Mouse (Mus musculus): ENCODE data around the gene Spin2c. TPM values are rescaled to one million over a fixed set of nuclear protein-coding genes. Genes with fewer than 3 reads are reported as not detected.

Spin2c gene
- polyA plus RNA-seq (2017; shearing (Covaris generic)) = 10 to 100 TPM; 14.5 to 21.9 TPM

GRCm38 (mm10) chrX:153831951-153832561 lies at the start of gene Spin2c:
TSS of gene Spin2c (plus strand) at chrX:153832225.

Other genes with a start within 250 kb of the Spin2c start
- under 1 TPM in 1 of 2 experiments, not detected in 1; 0.83 TPM for gene Kctd12b, start 135.8 kb upstream of the Spin2c start, polyA plus RNA-seq (2017; shearing (Covaris generic))
- gene Nbdy, start 108.6 kb upstream of the Spin2c start, polyA plus RNA-seq (2017; shearing (Covaris generic)) = 10 to 100 TPM; 52.3 to 62.6 TPM
- gene Samt1, start 180.4 kb downstream of the Spin2c start, polyA plus RNA-seq (2017; shearing (Covaris generic)) = under 1 TPM in 1 of 2 experiments, not detected in 1; 0.47 TPM
- under 1 TPM in 1 of 2 experiments, not detected in 1; 0.47 TPM for gene 4921511M17Rik, start 201.6 kb downstream of the Spin2c start, polyA plus RNA-seq (2017; shearing (Covaris generic))
- gene Gm10057, start 222.8 kb downstream of the Spin2c start, polyA plus RNA-seq (2017; shearing (Covaris generic)) = not detected